ENCODE assay signal across 28 mouse cellular contexts in genomic region chr8:58253620-58254019, GRCm38 (mm10).
DNase-seq lines count a peak whose midpoint lies in the region; ATAC-seq lines count a peak whose summit lies in the region.
"Had no signal": no experiment of that assay in that cellular context is flagged by ENCODE, and none has a peak within 500 bp of the region (broad histone marks: within the 10 kb centered on the region; RNA-seq: fewer than 3 reads in every experiment).

No protein-coding gene starts in this region.

- 17% methylated on average over 1 of the region's 1 CpGs for WGBS in forebrain, embryonic 15.5 days
- WGBS in forebrain, embryonic 10.5 days, result 76% methylated on average over 1 of the region's 1 CpGs
- WGBS in forebrain, embryonic 16.5 days, result 13% methylated on average over 1 of the region's 1 CpGs

- H3K27ac ChIP-seq in forebrain, embryonic 15.5 days (replicated peaks), result peak overlapping the region; percentile 41
- no peak overlapping the region for H3K27ac ChIP-seq in forebrain, embryonic 10.5 days
- H3K27ac ChIP-seq in forebrain, embryonic 16.5 days (ENCODE audit: low read length), result peak overlapping the region; percentile 27
- H3K27ac ChIP-seq: embryonic facial prominence, embryonic 13.5 days; heart, adult 2 months; heart, embryonic 10.5 days; heart, embryonic 13.5 days; hindbrain, embryonic 14.5 days; hindbrain, postnatal 0 days had no signal

- no peak overlapping the region for H3K4me2 ChIP-seq in forebrain, embryonic 15.5 days (replicated peaks)
- no peak overlapping the region for H3K4me2 ChIP-seq in forebrain, embryonic 16.5 days (ENCODE audit: low read length)
- H3K4me2 ChIP-seq: embryonic facial prominence, embryonic 13.5 days; heart, embryonic 13.5 days; hindbrain, embryonic 14.5 days had no signal

- H3K27me3 ChIP-seq in forebrain, embryonic 15.5 days, result no peaks in the 10 kb centered on the region
- H3K27me3 ChIP-seq in forebrain, embryonic 10.5 days (ENCODE audit: poor library complexity, severe bottlenecking), result no peaks in the 10 kb centered on the region
- no peaks in the 10 kb centered on the region for H3K27me3 ChIP-seq in forebrain, embryonic 16.5 days (replicated peaks; ENCODE audit: control insufficient read depth, insufficient read depth, low read length)
- H3K27me3 ChIP-seq: embryonic facial prominence, embryonic 13.5 days; heart, embryonic 13.5 days had no signal

- ATAC-seq in forebrain, embryonic 15.5 days (replicated peaks), result peak; percentile 86
- peak; percentile 86 for ATAC-seq in forebrain, embryonic 16.5 days
- ATAC-seq: activated CD4-positive, CD25-positive, alpha-beta regulatory T cell, adult 4 months; hindbrain, postnatal 0 days; inflammation-experienced regulatory T-cells, adult 6 months; intestine, embryonic 16.5 days had no signal

- H3K36me3 ChIP-seq in forebrain, embryonic 15.5 days, result no peaks in the 10 kb centered on the region
- no peaks in the 10 kb centered on the region for H3K36me3 ChIP-seq in forebrain, embryonic 10.5 days (replicated peaks)
- H3K36me3 ChIP-seq in forebrain, embryonic 16.5 days (ENCODE audit: control insufficient read depth, insufficient read depth), result no peaks in the 10 kb centered on the region
- H3K36me3 ChIP-seq: embryonic facial prominence, embryonic 13.5 days; heart, embryonic 10.5 days; heart, embryonic 13.5 days had no signal

- H3K4me1 ChIP-seq in forebrain, embryonic 15.5 days, result no peaks in the 10 kb centered on the region
- no peaks in the 10 kb centered on the region for H3K4me1 ChIP-seq in forebrain, embryonic 10.5 days
- H3K4me1 ChIP-seq in forebrain, embryonic 16.5 days (replicated peaks; ENCODE audit: control insufficient read depth, insufficient read depth, low read length), result no peaks in the 10 kb centered on the region
- H3K4me1 ChIP-seq: embryonic facial prominence, embryonic 13.5 days; heart, embryonic 10.5 days; heart, embryonic 13.5 days had no signal

- no peak overlapping the region for H3K4me3 ChIP-seq in forebrain, embryonic 15.5 days
- H3K4me3 ChIP-seq in forebrain, embryonic 10.5 days, result no peak overlapping the region
- H3K4me3 ChIP-seq in forebrain, embryonic 16.5 days (replicated peaks; ENCODE audit: low read length), result no peak overlapping the region
- H3K4me3 ChIP-seq: embryonic facial prominence, embryonic 13.5 days; erythroblast, embryonic 14.5 days; heart, adult 2 months; heart, embryonic 10.5 days; heart, embryonic 13.5 days had no signal

- H3K9ac ChIP-seq in forebrain, embryonic 15.5 days (replicated peaks), result no peak overlapping the region
- H3K9ac ChIP-seq in forebrain, embryonic 16.5 days (replicated peaks; ENCODE audit: low read depth, low read length), result no peak overlapping the region
- H3K9ac ChIP-seq: embryonic facial prominence, embryonic 13.5 days; heart, embryonic 13.5 days; hindbrain, embryonic 14.5 days had no signal

- DNase-seq in embryo, embryonic 11 days, result peak; percentile 1
- DNase-seq in embryo, embryonic 9.5 days (ENCODE audit: extremely low spot score), result no peak
- no peak for DNase-seq in forebrain, embryonic 10.5 days (ENCODE audit: extremely low spot score, low spot score)
- DNase-seq in lung, postnatal 14 days, result no peak
- DNase-seq: adrenal gland, adult 8-10 months; adrenal gland, postnatal 25 days; cerebellum, adult 11 months; cerebellum, adult 2 months; cerebellum, postnatal 10 days; cerebellum, postnatal 36 days; gastrocnemius, postnatal 10 days; gastrocnemius, postnatal 36 days; heart, adult 2 months; heart, postnatal 14 days; heart, postnatal 4 days; kidney, adult 18-20 months; kidney, adult 9 months had no signal

- no peaks in the 10 kb centered on the region for H3K9me3 ChIP-seq in forebrain, embryonic 15.5 days
- no peaks in the 10 kb centered on the region for H3K9me3 ChIP-seq in forebrain, embryonic 10.5 days
- no peaks in the 10 kb centered on the region for H3K9me3 ChIP-seq in forebrain, embryonic 16.5 days (ENCODE audit: control insufficient read depth, low read length)
- H3K9me3 ChIP-seq: embryonic facial prominence, embryonic 13.5 days; heart, embryonic 10.5 days; heart, embryonic 13.5 days had no signal
